Mouse (Mus musculus) brown adipose tissue, adult 24 weeks (tissue): ENCODE data around the gene Epb41. TPM values are rescaled to one million over a fixed set of nuclear protein-coding genes. Genes with fewer than 3 reads are reported as not detected.

Experiments used
- H3K27ac ChIP-seq: fragments of 200-500 bp; replicated peaks from 2 replicates; pipeline ENCODE4 v1.5.1; 2012; ENCODE audit warnings: low read depth, mild to moderate bottlenecking, low read length
- H3K4me1 ChIP-seq: fragments of 200-500 bp; 2 replicates; pipeline ENCODE4 v1.6.1; 2012; ENCODE audit warnings: low read length, mixed read lengths; ENCODE audit not compliant: control insufficient read depth, insufficient read depth, insufficient read length
- H3K4me3 ChIP-seq: fragments of 200-500 bp; 2 replicates; pipeline ENCODE4 v1.5.1; 2012; ENCODE audit warnings: low read depth, mild to moderate bottlenecking, low read length, moderate library complexity; ENCODE audit not compliant: insufficient read depth
- polyA plus RNA-seq: library from polyadenylated mRNA; stranded (reverse); fragments of >200 nt; gene quantifications from 2 replicates; pipeline ENCODE4 v1.2.4, GENCODE M21; 2012; ENCODE audit not compliant: missing spikeins, insufficient read depth, insufficient read length

The Epb41 gene
- polyA plus RNA-seq, 1 experiment, result 44.1 TPM

DNA sequence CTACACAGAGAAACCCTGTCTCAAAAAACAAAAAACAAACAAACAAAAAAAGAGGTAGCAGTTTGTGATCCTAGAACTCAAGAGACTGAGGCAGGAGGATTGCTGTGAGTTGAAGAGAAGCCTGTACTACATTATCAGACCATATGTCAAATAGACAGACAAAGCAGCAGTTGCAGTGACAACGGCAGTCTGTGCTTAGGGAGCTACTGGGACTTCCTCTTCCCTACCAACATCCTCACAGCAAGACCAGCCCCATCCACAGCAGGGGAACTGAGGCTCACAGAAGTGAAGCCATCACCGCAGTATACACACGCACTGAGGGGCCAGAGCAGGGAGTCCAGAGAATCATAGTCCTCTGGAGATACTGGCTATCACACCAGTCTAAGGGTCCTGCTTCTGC, 9.5 kb downstream of the Epb41 start:
- H3K4me3 ChIP-seq, result no peak overlapping the region
- peak overlapping the region; percentile 72 for H3K27ac ChIP-seq
- peaks cover 38% of the 10 kb centered on the region for H3K4me1 ChIP-seq

DNA sequence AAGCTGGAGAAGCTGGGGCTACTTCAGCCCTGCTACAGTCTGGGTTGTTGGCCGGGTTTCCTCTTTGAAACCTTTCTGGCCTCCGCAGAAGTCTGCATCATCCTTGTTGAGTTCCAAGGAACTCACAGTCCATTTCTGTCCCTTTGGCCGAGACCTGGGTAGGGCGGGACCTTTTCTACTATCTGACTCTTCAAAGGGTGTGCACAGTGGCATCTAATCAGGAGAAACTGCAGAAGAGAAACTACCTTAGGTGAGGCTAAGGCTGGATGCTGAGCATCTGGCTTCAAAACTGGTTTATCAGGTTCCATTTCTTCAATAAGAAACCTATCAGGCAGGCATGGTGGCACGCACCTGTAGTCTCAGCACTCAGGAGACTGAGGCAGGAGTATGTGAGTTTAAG, 10.6 kb downstream of the Epb41 start:
- Histone ChIP-seq H3K4me3 (no peak overlapping the region), H3K27ac (no peak overlapping the region), H3K4me1 (peaks cover 38% of the 10 kb centered on the region)

DNA sequence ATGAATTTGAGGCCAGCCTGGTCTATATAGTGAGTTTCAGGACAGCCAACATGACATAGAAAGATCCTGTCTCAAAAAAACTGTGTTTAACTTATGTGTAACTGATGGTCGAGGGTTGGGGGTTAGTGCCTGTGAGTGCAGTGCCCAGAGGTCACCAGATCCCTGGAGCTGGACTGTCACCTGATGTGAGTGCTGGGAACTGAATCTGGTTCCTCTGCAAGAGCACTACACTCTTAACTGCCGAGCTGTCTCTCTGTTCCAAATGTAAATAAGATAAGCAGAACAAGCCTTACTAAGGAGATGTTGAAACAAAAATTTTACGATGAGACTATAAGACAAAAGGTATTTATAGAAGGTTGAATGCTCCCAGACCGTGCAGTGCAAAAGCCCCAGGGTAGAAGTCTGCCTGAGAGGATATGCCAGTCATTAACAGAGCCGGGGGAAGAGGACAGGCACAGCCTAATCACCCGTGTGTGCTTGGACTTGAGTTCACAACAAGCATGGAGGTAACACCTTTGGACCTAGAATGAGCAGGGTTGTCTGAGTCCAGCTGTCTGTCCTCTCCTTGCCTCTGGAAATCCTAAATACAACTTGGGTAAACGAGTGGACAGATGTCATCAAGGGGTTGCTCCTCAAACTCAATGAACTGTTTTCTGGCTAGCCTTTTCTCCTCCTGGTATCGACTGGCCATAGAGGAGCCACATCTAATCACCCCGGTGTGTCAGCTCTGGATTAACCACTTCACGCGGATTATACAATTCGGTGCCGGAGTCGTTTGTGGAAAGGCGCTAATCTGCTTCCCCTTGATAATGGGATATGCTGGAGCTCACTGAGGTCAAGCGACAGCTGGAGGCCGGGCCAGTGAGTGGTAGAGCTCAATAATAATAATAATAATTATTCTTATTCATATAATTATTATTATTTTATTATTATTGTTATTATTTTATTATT, 11.9 kb downstream of the Epb41 start:
- no peak overlapping the region for H3K4me3 ChIP-seq
- no peak overlapping the region for H3K27ac ChIP-seq
- H3K4me1 ChIP-seq, result peaks cover 39% of the 10 kb centered on the region

DNA sequence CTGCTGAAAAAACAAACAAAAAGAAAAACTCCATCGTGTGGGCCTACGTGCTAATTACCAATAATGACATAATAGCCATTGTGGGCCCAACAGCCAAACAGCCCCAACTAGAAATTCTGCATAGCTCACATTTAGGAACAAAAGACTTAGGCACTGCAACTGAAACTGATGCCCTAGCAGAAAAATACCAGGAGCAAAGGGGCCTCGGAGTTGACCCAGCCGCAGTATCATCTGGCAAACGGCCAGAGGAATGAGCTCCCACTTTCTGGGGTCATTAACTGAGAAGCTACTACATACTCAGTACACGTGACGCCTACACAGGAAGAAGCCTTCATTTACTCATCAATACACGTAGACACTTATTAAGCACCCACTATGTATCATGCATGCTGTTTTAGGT, 12.8 kb downstream of the Epb41 start:
- Histone ChIP-seq H3K27ac (no peak overlapping the region), H3K4me1 (peaks cover 36% of the 10 kb centered on the region), H3K4me3 (no peak overlapping the region)

DNA sequence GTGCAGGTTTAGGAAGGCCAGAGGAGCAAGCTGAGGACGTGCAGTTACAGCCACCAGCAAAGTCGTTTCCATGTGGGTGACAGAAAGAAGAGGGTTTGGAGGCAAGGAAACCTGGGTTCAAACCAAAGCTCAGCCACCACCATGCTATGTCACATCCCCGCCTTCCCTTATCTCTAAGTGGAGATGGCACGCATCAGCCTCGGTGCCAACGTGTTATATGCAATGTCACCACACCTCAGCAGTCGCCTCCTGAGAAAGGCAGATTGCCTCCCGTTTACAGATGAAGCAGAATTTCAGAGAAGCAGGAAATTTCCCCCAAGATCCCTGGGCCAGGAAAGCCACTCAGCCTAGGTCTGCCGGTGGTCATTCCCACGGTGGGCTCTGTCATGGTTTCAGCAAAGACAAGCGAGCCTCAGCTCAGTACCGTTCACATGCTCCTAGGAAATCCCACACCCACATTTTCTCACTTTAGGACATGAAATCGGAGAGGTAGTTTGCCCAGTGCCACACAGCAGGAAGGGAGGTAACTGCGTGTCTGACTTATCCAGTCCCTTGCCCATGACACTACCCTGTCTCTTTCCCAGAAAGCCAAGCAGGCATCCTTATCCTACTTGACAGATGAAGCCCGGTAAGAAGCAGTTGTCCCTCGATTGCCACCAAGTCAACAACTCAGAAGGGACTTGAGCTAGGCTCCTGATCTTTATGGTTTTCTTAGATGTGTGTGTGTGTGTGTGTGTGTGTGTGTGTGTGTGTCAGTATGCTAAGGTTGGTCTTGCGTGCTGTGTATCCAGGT, 14.9 kb downstream of the Epb41 start:
- Histone ChIP-seq H3K4me1 (peaks cover 27% of the 10 kb centered on the region), H3K4me3 (no peak overlapping the region), H3K27ac (no peak overlapping the region)

DNA sequence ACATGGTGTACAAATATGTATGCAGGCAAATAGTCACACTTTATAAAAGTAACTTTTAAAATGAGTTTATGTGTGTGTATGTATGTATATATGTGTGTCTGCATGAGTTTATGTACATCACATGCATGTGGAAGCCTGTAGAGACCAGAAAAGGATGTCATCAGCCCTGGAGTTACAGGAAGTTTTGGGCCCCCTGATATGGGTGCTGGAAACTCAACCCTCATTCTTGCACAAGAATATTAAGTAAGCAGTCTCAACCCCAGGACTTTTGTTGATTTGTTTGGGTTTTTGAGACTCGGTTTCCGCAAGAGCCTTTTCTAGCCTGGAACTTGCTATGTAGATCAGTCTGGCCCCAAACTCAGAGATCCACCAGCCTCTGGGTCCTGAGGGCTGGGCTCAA, 15.6 kb downstream of the Epb41 start:
- Histone ChIP-seq H3K27ac (no peak overlapping the region), H3K4me1 (peaks cover 20% of the 10 kb centered on the region), H3K4me3 (no peak overlapping the region)

DNA sequence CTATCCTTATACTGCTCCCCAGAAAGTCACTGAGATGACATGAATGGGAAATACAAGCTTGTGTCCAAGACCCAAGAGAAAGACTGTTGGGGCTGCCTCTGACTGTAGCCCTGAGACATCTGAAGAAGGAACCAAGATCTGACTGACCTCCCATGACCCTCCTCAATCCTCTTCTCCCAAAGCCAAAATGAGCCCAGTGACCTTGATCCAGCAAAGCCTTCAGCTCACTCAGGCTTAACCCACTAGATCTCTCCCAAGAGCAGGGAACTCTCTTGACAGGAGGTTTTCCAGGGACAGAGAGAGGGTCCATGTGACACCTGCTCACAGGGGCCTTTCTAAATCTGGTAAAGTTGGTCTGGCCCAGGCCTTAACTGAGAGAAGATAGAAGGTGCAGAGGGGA, 17.8 kb downstream of the Epb41 start:
- Histone ChIP-seq H3K4me1 (peaks cover 13% of the 10 kb centered on the region; the same call in 1 of the 2 replicates), H3K4me3 (no peak overlapping the region), H3K27ac (no peak overlapping the region)

DNA sequence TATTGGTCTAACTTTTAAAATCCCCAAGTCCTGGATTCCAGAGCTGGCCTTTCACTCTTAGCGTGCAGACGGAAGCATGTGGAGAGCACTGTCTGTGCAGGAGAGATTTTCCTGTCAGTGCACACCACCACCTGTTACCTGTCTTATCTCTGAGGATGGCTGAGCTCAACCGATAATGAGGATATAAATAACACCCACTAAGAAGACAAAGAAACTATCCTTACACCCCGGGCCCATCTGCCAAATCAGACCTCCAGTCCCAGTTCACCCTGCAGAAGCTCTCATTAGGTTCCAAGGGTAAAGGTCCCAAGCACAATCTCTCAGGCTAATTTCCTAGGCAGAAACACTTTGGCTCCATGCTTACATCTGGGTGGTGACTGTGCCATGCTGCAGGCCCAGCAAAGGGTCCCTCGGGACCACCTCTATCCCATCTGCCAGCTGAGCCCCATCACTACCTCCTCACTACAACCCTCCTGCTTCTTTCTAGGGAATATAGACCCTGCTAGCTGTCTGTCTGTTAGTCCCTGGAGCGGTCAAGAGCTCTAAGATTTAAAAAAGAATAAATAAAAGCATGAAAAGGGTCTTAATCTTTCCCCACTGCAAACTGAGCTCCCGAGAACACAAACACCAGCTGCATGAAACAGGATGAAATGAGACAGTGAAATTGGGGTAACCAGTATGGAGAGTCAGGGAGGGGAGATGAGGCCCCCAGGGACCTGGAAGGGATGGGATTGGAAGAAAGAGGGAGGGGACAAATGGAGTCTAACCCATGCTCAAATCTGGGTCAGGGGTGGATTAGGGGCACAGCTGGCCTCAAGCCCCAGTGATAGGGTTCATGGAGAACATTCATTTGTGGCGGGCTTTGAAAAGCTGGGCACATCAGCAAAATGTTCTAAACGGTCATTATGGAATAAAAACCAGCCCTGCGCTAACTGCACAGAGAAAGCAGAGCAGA, 23.5 kb downstream of the Epb41 start:
- Histone ChIP-seq H3K27ac (no peak overlapping the region), H3K4me1 (peaks cover 2% of the 10 kb centered on the region; the same call in 1 of the 2 replicates), H3K4me3 (no peak overlapping the region)

DNA sequence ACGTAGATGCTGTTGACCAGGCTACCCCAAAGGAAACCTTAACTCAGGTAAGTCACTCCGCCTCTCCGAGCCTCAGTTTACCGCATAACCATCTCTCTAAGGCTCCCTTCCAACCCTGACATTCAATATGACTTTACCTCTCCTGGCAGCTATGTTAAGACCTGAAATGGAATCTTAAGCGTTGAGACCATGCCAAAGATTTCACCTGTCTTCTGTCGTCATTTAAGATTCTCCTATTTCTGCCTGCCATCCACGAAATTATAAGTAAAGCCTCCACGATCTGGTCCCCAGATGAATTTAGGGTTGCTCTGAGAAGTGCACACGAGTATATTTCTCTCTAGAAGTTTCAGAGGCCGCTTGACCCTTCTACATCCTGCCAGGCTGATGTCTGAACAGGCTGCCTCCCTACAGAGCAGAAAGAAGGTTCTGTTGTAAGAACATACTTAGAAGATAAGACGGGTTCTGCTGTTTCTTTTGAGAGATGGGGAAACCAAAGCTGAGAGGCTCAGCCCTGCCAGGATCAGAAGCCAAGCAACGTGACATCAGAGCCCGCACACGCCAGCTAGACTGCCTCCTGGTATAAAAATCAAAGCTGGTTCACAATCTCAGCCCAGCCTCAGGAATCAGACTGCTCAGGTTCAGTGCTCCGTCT, 25.4 kb downstream of the Epb41 start:
- no peak overlapping the region for H3K27ac ChIP-seq
- peaks cover 2% of the 10 kb centered on the region; the same call in 1 of the 2 replicates for H3K4me1 ChIP-seq
- peak overlapping the region; percentile 12; the same call in 1 of the 2 replicates for H3K4me3 ChIP-seq

DNA sequence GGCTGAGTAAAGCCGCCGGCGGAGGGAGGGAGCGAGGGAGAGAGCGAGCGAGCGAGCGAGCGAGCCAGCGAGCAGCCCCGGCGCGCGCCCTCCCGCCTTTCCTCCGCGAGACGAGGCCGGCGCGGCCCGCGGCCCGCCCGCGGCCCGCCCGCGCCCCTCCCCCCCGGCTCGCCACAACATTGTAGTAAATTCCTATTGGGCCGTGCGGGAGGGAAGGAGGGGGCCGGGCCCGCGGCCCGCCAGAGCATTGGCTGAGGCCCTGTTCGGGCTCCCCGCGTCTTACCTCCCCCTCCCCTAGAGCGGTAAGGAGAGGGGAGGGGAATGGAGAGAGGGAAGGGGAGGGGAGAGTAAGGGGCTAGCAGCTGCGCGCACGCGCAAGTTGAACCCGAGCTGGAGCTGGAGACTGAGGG, 26.1 kb downstream of the Epb41 start:
- no peak overlapping the region for H3K27ac ChIP-seq
- H3K4me1 ChIP-seq, result peaks cover 2% of the 10 kb centered on the region; the same call in 1 of the 2 replicates
- H3K4me3 ChIP-seq, result peak overlapping the region; percentile 57

DNA sequence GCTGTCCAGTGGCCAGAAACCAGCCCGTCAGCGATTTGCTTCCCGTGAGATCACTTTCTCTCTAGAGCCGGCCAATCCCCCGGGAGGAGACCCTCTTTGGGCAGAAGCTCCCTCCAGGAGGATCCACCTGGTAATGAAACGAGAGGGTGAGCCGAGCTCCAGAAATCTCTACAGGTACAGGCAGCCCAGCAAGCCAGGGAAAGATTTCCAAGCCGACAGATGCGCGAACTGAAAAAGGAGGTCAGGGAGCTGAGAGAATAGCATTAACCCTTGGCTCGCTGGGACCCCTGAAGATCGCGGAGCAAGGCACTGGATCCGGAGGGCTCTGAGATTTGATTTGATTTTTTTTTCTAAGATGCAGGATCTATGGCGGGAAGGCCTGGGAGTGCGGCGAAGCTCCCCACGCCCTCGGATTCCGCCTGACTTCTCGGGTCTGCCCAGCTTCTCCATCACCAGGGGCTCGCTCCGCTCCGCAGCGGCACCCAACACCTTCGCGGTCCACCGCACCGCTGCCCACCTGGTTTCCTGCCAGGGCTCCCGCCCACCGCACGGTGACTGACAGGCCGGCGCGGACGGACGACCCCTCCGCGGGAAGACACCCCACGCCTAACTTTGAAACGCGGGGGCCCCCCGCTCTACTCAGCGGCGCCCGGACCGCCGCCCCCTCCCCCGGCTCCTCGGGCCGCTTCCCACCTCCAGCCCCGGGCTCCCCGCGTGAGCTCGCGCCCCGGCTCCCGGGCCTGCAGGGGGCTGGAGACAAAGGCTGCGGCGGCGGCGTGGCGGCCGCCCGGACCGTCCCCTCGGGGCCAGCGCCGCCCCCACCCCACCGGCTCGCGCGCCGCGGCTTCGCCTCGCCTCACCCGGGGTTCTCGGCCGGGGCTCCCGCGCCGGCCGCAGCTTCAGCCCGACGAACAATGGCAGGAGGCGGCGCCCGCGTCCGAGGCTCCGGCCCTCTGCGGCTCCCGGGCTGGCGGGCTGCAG, 26.8 kb downstream of the Epb41 start:
- Histone ChIP-seq H3K4me1 (peaks cover 2% of the 10 kb centered on the region; the same call in 1 of the 2 replicates), H3K27ac (no peak overlapping the region), H3K4me3 (peak overlapping the region; percentile 57)

DNA sequence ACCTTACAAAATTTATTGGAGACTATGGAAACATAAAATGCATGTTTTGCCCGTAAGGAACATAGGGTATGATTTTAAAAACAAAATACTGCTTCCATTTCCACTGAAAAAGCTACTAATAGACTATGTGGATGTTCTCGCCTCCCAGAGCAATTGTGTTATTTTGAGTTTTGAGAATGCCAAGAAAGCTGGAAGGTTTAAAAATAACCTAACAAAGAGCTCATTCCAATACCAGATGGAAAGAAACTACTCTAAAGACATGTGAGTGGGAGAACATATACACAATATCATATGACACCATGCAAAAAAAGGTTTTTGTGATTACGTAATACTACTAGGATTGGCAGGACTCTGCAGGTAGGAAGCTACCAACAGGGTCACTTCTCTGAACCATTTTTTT, 31.4 kb downstream of the Epb41 start:
- no peak overlapping the region for H3K27ac ChIP-seq
- no peak overlapping the region for H3K4me3 ChIP-seq
- peaks cover 9% of the 10 kb centered on the region for H3K4me1 ChIP-seq
